Mouse (Mus musculus) ovary, adult 18-20 months (tissue): ENCODE data around the gene Ftsj3.
A peak's percentile ranks its signal among the peaks of the same experiment; 100 is the strongest.
"Not testable (repeated sequence)": the region's sequence is repeated elsewhere in the genome, so short reads cannot be mapped to it uniquely, and the experiment has no call there.

Source experiments
- DNase-seq: peaks from one replicate; pipeline ENCODE4 v3.0.0; 2022; ENCODE audit warnings: low spot score, mixed read lengths

Ftsj3 gene

DNA sequence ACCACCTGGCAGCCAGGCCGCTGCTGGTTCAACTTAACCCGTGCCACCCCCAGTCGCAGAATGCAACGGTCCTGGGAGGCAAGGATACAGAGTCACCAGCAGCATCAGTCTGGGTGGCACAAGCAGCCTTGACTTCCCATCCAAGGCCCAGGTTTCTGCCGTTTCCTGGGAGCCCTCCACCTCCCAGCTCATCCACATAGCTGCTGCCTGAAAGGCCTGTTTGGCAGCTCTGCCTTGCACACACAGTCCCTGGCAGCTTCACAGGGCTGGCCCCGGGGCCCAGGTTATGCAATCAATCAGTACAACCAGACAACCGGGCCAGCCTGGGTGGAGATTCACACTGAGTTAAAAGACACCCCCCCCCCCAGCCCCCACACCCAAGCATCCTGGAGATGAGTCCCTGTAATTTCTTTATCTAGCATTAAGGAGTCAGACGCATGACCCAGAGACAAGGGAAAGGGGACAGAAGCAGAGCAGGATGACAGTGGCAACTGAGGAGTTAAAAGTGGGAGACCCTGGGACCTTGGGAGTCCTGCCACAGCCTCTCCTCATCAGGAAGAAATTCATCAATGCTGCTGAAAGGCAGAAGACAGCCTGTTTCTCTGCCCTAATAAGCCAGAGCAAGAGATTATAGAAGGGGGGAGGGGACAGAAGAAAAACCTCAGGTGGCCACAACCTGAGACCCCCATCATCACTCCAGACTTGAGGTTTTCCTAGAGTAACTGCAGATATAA lies 12.6 kb upstream of the Ftsj3 start:
- DNase-seq = peak; percentile 66

DNA sequence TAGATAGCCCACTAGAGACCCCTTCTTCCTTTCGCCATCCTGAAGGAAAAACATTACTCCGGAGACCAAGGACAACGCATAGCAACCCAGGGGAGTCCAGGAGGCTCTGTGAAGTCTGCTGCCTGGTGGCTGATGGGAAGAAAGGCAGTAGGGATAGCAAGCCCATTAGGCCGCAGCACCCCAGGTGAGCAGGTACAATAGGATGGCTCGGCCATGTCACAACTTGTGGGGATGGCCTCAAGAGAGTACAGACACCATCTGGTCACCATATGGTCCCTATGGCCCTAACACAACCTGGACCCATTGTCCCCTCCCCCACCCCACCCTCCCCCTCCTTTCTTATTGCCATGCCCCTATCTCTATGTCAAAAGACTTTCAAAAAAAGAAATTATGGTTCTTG lies 12.0 kb upstream of the Ftsj3 start:
- DNase-seq = no peak

DNA sequence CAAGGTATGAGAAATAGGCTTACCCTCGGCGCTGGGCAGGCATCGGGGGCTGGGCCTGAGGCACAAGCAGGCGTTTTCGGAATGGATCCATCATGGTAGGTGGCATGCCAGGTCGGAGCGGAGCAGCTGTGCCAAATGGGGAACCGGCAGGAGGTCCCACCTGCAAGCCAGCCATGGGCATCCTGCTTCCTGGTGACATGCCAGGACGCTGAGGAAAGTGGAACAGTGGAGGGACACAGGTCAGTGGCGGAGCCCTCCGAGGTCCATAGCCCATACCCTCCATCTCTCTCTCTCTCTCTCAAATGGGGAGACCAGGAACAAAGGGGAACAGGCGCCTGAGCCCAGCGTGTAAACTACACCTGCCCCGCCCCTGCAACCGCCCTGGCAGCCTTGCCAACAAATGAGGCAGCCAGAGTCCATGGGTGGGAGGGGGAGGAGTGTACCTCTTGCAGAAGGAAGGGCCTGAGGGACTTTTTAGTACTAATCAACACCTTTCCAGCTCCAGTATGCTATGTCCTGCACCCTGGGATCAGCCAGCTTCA lies 11.5 kb upstream of the Ftsj3 start:
- no peak for DNase-seq

DNA sequence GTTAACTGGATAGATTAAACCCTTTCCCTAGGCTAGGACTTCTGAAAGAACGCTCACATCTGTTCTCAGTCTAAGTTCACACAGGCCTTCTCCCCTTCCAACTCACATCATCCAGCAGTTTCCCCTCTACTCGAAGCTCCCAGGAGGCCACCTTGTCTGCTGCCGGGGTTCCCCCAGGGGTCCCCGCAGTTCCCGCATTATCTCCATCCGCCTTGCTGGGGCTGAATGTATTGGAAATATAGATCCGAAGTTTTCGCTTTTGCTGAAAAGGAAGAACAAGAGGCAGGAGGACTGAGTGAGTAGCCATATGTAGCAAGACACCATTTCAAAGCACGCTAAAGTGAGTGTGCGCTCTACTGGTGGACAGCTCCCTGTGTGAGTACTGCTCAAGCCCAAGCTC lies 10.6 kb upstream of the Ftsj3 start:
- DNase-seq = no peak

DNA sequence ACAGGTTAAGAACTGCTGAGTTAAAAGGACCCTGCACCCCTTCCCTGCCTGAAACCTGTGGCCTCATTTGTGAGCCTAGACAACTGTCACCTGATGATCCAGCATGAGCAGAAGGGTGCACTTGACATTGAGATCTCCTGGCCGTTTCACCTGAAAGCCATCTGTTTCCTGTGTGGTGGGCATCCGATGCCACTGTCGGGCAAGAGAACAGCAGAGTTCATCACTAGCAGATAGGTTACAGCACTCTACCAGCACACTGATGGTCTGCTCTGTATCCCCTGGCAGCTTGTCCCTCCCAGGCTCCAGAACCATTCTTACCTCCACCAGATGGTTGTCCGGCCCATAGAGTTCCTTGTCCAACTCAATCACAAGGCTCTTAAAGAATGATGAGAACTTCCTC lies 9.7 kb upstream of the Ftsj3 start:
- no peak for DNase-seq

DNA sequence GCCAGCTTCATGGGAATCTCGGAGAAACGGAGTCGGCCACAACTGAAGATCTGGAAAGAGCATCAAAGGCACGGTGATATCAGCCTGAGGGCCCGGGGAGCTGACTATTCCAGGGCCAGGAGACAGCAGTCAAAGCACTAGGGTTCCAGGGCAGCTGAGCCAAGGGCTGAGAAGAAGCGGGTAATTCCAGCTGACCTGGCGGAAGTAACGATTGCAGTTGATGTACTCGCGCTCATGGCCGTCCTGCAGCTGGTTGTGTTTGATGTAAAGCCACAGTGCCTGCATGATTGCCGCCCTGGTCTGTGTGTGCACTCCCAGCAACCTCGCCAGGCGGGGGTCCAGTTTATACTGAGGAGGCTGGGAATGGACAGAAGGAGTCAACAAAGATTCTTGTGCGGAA lies 9.1 kb upstream of the Ftsj3 start:
- no peak for DNase-seq

DNA sequence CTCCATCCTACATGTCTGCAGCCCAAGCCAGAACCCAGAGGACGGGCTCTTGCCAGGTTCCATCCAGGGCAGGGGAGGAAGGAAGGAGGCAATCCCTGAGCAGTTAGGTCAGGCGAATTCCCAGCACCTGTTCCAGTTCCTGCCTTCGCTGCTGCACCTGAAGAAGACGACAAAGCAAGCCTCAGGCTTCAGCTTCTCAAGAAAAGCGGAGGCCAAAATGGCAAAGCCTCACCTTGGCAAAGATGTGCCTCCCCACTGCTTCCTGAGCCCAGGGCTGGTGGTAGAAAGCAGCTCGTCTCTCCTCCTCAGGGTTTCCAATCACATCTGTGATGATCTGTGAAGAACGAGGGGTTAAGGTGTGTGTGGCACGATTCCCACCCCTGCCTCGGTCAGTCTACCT lies 8.1 kb upstream of the Ftsj3 start:
- no peak for DNase-seq

DNA sequence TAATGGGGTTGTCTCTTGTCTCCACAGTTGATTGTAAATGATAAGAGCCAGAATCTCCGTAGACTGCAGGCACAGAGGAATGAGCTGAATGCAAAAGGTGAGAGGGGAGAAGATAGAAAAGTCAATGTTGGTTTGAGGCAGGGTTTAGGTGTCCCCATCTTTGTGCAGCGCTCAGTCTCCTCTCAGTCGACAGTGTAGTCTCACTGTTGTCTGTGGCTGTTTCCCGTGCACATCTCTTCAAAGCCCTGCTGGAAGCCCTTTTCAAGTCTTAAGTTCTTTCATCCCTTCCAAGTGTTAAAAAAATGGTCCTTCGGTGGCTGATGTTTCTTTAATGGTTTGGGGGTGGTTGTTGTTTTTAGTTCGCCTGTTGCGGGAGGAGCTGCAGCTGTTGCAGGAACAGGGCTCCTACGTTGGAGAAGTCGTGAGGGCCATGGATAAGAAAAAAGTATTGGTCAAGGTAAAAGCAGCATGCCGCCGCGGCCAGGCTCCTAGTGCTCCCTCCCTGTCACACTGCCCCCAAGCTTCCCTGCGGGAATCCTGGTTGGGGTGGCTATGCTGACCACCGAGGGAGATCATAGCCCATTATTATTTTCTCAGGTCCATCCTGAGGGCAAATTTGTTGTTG lies 5.1 kb upstream of the Ftsj3 start:
- DNase-seq = no peak

DNA sequence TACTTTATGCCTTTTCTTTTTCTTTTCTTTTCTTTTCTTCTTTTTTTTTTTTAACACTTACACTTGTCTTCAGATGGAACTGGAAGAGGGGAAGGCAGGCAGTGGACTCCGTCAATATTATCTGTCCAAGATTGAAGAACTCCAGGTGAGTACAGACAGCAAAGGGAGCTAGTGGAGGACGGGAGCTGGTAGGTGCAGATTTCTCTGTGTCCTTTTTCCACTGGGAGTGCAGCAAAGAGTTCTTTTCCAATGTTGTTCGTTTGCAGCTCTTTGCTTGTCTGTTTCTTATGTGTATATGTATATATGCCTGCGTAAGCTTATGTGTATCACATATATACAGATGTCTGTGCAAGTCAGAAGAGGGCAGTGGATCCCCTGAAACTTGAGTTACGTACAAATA lies 896 bp upstream of the Ftsj3 start:
- no peak for DNase-seq

DNA sequence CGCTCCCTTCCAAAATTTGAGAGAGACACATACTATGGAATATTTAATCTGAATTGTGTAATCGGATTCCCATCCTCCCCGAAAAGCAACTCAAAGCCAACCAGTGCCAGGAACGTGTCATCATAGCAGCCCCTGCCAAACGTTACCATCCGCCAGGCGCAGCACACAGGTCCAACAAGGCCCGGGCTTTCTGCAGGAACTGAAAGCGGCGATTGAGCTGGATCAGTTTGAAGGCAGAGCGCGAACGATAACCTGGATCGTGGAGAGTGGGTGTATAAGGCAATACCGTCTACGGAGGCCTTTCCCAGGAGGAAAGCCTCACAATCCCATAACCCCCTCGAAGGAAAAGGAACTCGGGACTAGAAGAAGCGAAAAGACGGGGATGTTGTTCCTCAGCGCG lies 705 bp downstream of the Ftsj3 start:
- no peak for DNase-seq

DNA sequence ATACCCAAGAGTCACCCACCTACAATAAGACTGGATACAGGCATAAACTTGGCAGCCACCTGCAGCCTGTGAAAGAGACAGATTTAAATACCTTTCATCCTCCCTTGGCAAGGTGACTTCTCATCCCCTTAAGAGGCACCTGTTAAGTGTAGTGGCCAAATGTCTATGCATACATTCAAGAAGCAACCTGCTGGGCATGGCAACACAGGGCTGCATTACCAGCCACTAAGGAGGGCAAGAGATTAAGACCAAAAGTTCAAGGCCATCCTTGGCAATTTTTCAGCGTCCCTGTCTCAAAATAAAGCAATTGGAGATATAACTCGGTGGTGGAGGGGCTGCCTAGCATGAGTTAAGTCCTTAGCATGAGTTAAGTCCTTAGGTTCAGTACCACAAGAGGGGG lies 1.1 kb downstream of the Ftsj3 start:
- no peak for DNase-seq

DNA sequence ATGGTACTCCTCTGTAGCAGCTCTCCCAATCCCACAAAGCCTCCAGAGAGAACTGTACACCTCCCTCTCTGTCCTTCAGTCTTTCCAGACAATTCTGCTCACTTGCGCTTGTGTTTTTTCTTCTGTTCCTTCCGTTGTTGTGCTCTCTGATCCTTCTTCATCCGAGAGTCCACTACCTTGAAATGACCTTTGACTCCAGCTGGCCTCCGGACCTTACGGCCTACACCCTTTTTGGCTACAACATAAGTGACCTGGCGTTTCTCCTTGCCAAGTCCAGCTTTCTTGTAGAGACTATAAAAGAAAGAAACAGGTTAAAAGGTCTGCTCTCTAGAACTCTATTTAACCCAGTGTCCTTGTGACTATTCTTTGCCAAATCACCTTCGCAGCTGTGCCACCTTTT lies 6.6 kb downstream of the Ftsj3 start:
- no peak for DNase-seq

DNA sequence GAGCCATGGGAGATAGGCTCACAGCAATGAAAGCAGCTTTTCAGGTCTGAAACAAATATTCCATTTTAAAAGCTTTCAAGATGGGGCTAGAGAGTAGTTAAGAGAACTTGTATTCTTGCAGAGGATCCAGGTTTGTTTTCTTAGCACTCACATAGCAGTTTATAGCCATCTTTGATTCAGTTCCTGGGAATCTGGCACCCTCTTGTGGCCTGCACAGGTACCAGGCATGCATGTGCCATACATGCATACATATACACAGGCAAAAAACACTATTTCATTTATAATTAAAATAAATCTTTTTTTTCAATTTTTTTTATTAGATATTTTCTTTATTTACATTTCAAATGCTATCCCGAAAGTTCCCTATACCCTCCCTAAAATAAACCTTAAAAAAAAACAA lies 9.0 kb downstream of the Ftsj3 start:
- DNase-seq = no peak

DNA sequence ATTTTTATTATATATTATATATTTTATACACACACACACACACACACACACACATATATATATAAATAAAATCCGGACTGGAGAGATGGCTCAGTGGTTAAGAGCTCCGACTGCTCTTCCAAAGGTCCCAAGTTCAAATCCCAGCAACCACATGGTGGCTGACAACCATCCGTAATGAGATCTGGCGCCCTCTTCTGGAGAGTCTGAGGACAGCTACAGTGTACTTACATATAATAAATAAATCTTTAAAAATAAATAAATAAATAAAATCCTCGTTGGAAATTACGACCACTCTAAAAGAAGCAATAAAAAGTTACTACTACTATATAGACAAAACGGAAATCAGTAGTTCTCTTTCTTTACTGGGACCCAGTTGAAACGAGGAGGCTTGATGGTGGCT lies 21.9 kb downstream of the Ftsj3 start:
- DNase-seq = not testable (repeated sequence)

DNA sequence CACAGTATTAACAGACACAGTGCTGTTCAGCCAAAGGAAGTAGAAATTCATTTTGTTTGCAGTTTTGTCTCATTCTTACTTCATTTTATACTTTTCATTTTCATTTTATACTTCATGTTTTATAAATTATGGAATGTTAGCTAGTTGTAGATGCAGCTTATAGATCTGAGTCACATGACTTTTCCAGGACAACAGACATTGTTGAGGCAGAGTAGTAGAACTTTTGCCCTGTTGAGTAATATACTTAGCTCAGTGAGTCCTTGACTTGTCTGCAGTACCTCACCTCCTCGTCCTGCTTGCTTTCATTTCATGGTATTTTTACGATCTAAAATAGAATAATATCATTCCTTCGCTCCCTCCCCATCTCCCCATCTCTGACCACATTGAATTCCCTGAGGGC lies 35.3 kb downstream of the Ftsj3 start:
- DNase-seq = no peak

DNA sequence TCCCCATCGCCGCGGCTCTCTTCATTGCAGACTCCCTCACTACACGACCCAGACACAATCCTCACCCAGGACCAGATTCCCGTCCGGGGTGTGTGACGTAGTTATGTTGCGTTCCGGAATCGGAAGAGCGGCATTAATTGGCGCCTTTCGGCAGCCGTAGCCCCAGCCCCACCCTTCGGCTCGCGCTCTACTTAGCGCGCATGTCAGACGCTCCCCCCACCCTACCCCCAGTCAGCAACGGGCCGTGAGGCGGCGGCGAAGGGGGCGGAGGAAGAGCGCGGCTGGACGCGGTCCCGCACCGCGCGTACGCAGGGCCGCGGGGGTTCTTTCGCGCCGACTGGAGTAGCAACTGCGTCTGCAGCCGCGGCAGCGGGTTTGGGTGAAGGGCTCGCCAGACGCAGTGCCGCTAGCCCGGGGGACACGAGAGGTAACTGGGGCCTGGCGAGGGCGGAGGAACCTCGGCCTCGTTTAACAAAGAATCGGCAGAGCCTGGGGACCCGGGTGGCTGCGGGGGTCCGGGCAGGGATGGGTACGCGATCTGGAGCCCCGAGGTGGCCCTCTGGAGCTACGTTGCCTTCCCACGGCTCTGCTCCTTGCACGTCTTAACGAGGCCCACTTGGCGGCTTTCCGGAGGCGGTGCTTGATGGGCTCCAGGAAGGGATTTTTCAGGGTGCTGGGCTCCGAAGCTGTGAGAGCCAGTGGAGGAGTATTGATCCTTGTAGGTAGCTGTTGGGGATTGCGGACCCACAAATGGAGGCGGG lies 39.0 kb downstream of the Ftsj3 start, which contains the start of gene Ddx42:
Ddx42 (plus strand) TSS at position 197 of the 761 bp plus-strand sequence.
- DNase-seq = peak; percentile 88

DNA sequence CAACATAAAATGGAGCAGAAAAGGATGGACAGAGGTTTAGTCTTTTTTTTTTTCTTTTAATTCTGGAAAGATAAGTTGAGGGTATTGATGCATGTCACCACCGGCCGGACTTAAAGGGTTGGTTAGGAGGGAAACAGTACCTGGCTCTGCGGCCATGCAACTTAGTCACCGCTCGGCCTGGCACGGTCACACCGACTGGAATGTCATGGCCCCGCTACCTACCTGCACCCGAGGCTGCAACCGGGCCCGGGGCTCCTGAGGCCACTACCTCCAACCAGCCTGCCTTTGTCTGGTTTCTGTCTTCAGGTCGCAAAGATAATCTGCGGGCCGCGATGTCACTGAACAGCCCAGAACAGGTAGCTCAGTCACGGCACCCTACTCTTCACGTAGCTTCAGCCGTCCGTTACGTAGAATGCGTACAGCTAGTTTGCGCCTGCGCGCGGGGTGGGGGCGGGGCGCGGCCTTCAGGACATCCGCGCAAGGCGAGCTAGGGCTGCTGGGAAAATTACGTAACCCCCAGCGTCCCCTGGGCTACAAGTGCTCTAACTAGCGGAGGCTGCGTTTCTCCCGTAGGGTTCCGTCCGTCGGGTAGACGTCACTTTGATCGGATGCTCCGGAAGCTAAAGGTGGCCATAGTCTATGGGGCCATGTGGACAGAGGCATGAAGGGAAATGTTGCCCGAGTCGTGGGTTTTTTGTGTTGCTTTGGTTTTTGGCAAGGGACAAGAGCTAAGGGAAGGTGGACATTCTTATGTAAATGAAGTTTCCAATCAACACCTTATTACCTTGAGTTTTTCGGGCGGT lies 39.8 kb downstream of the Ftsj3 start, which contains the start of gene Ccdc47:
Ccdc47 (minus strand) TSS at position 418 of the 803 bp plus-strand sequence.
- peak; percentile 97 for DNase-seq

DNA sequence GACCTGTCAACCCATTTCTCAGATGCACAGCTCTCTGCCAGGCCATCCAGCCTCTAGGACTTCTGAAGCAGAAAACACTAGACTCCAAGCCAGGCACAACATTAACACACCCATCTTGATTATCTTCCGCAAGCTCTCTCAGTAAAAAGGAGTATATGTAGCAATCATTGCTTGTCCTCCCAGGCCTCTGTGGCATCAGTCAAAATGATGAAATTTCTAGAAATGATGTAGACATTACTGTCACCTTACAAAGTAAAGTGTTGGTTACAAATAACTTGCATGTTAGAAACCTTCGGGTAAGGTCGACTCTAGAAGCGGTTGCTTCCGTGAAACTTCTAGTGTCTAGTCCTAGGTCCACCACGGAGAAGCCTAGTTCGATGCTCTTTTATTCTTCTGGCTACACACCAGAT lies 40.4 kb downstream of the Ftsj3 start:
- DNase-seq = no peak

DNA sequence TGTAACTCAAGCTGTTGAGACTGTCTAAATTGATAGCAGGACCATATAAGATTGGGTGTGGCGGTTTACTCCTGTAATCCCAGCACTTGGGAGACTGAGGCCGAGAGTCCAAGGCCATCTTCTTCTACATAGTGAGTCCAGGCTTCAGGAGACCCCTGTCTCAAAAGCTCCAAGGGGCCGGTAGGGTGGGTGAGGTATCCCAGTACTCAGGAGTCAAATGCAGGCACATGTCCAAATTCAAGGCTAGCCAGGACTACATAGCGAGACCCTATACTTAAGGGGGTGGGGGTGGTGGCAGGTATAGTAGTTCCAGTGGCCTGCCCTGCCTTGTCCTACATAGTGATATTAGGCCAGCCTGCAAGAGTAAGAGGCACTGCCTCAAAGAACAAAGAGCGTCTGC lies 41.0 kb downstream of the Ftsj3 start:
- DNase-seq = no peak

DNA sequence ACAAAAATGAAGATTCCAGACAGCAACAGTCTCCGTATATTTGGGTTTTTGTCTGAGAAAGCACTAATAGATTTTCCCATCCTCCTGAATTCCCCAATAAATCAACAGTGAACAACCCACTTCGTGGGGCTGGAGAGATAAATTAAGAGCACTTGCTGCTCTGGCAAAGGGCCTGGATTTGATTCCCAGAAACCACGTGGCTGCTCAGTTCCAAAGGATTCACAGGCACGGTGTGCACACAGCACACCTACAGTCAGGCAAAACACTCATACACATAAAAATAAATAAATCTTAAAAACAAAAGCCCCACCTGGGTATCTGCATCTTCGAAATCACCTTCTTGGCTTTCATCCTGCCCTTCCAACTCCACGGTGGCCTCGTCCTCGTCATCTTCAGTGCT lies 43.1 kb downstream of the Ftsj3 start:
- DNase-seq = no peak

DNA sequence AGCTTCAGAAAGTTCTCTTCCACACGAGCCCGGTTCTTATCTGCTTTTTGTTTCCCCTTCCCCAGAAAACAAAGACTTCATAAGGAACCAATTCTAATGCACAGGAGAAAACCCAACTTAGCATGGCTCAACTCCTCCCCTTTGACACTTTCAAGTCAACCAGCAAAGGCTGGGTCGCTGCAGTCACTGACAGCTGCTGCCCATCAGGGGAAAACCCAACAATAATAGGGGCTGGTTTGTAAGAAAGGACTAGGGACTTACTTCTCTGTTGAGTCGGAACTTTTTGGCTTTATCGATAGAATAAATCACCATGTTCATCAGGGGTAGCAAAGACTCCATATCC lies 53.8 kb downstream of the Ftsj3 start, which contains the start of gene Strada:
Strada (minus strand) TSS at position 46 of the 343 bp plus-strand sequence.
- DNase-seq = no peak
